Mouse (Mus musculus) hindbrain, embryonic 15.5 days (tissue): ENCODE measurements at regions not wholly inside any gene's neighbourhood (a gene's known extent, or its start where the extent isn't known, plus 50 kb on each side); places are given as distances from the start of the nearest gene placed in this dataset.

Experiments used
- ATAC-seq: fragments of 200-750 bp; cut with Nextera tagmentation; 2 replicates; pipeline ENCODE4 v1.8.0; 2017; ENCODE audit warnings: low read depth, moderate number of reproducible peaks, moderate TSS enrichment; ENCODE audit not compliant: low FRiP score
- H3K27ac ChIP-seq: fragments of 300-500 bp; sonication (generic); replicated peaks from 2 replicates; pipeline ENCODE4 v1.5.1; 2015; ENCODE audit warnings: mild to moderate bottlenecking, inconsistent platforms
- H3K27me3 ChIP-seq: fragments of 300-500 bp; sonication (generic); 2 replicates; pipeline ENCODE4 v1.6.1; 2015; ENCODE audit warnings: control low read depth, inconsistent platforms
- H3K36me3 ChIP-seq: fragments of 300-500 bp; sonication (generic); 2 replicates; pipeline ENCODE4 v1.6.1; 2015; ENCODE audit warnings: control low read depth, inconsistent platforms
- H3K4me1 ChIP-seq: fragments of 300-500 bp; sonication (generic); replicated peaks from 2 replicates; pipeline ENCODE4 v1.6.1; 2015; ENCODE audit warnings: control low read depth, inconsistent platforms
- H3K4me2 ChIP-seq: fragments of 300-500 bp; sonication (generic); 2 replicates; pipeline ENCODE4 v1.6.1; 2015; ENCODE audit warnings: moderate library complexity, mild to moderate bottlenecking, inconsistent platforms
- H3K4me3 ChIP-seq: fragments of 300-500 bp; sonication (generic); 2 replicates; pipeline ENCODE4 v1.5.1; 2015; ENCODE audit warnings: mild to moderate bottlenecking, inconsistent platforms
- H3K9ac ChIP-seq: fragments of 300-500 bp; sonication (generic); 2 replicates; pipeline ENCODE4 v1.6.1; 2015; ENCODE audit warnings: inconsistent platforms
- H3K9me3 ChIP-seq: fragments of 300-500 bp; sonication (generic); 2 replicates; pipeline ENCODE4 v1.6.1; 2016; ENCODE audit warnings: control low read depth, inconsistent platforms
- WGBS: fragments of 180-500 bp; shearing (Covaris S2); methylation state at CpG from one replicate; pipeline ENCODE4 v1.1.7; 2015; 5-methylcytosine and 5-hydroxymethylcytosine counted together

- H3K9ac ChIP-seq, result no peak overlapping the region
Observed at GRCm38 (mm10) chr6:93623541-93623940, 660.2 kb downstream of the Magi1 start.

DNA sequence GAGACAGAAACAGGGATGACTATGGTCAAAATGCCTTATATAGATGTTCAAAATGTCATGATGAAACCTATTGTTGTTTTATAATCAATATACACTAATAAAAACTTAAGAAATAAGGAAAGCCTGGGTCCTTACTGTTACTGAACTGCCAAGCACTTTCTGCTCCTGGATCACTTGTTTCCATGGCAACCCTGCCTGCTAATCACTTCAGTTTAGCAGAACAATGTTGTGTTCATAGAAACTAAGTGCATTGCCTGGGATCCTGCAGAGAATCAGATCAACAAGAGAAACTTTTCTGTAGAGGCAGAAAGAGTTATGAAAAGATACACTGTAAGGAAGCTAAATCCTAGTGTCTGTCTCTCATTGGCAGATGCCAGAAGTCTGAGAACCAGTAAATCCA lies 666.8 kb downstream of the Magi1 start:
- Histone ChIP-seq H3K9ac (no peak overlapping the region), H3K9me3 (no peaks in the 10 kb centered on the region), H3K4me2 (no peak overlapping the region), H3K4me1 (no peaks in the 10 kb centered on the region), H3K36me3 (no peaks in the 10 kb centered on the region), H3K27me3 (no peaks in the 10 kb centered on the region), H3K4me3 (no peak overlapping the region), H3K27ac (no peak overlapping the region)
- ATAC-seq, result no peak

More at GRCm38 (mm10) chr6:93623541-93623940, 660.2 kb downstream of the Magi1 start:
- Histone ChIP-seq H3K27me3 (no peaks in the 10 kb centered on the region), H3K9me3 (no peaks in the 10 kb centered on the region), H3K27ac (no peak overlapping the region), H3K4me1 (no peaks in the 10 kb centered on the region), H3K4me2 (no peak overlapping the region), H3K4me3 (no peak overlapping the region), H3K36me3 (no peaks in the 10 kb centered on the region)
- 29% methylated on average over 5 of the region's 5 CpGs for WGBS
- ATAC-seq, result no peak

GRCm38 (mm10) chr6:93600376-93600775 lies 657.1 kb upstream of the Adamts9 start:
- Histone ChIP-seq H3K27me3 (no peaks in the 10 kb centered on the region), H3K4me3 (no peak overlapping the region), H3K36me3 (no peaks in the 10 kb centered on the region), H3K4me2 (no peak overlapping the region), H3K9me3 (no peaks in the 10 kb centered on the region), H3K27ac (no peak overlapping the region), H3K9ac (no peak overlapping the region), H3K4me1 (no peaks in the 10 kb centered on the region)
- ATAC-seq, result no peak
- 93% methylated on average over 2 of the region's 2 CpGs for WGBS

DNA sequence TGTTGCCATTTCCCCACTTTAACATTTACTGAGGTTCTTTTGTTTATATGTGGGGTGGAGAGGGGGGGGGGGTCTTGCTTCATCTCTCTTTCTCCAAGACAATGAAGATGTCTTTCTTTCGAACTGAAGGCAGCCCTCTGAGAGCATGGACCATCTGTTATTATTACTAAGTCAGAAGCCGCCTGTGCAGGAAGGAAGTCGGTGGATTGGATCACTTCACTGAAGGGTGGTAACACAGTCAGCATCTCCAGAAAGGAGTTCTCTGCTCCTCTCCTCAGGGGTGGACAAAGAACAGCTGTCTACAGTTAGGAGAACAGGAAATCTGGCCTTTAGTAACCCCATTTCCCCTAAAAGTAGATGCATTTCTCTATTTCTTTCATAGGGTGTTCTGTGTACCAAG lies 656.1 kb upstream of the Adamts9 start:
- Histone ChIP-seq H3K4me1 (no peaks in the 10 kb centered on the region), H3K9ac (no peak overlapping the region), H3K27me3 (no peaks in the 10 kb centered on the region), H3K36me3 (no peaks in the 10 kb centered on the region), H3K27ac (no peak overlapping the region), H3K9me3 (no peaks in the 10 kb centered on the region), H3K4me2 (no peak overlapping the region), H3K4me3 (no peak overlapping the region)
- WGBS, result 59% methylated on average over 3 of the region's 3 CpGs
- no peak for ATAC-seq

DNA sequence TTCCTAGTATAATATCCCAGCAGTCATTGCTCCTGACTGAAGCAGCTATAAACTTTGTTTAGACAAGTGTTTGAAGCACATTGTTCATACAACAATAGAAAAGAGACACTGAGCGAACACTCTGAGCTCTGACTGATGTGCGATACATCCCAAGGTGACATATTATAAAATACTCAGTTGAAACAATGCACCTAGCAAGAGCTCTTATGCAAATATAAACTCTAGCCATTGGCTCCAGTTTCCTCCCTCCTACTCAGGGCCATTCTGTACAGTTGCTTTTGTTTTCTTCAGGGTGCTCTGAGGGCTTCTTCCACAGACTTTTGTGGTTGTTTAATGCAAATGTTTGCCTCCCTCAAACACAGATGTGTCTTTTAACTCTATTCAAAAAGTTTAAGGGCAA lies 646.6 kb upstream of the Adamts9 start:
- no peak overlapping the region for H3K27ac ChIP-seq
- no peak overlapping the region for H3K9ac ChIP-seq
- no peak overlapping the region for H3K4me2 ChIP-seq
- 69% methylated on average over 2 of the region's 2 CpGs for WGBS
- H3K4me1 ChIP-seq, result no peaks in the 10 kb centered on the region
- H3K4me3 ChIP-seq, result no peak overlapping the region
- H3K27me3 ChIP-seq, result no peaks in the 10 kb centered on the region
- H3K9me3 ChIP-seq, result no peaks in the 10 kb centered on the region
- H3K36me3 ChIP-seq, result no peaks in the 10 kb centered on the region
- no peak for ATAC-seq

DNA sequence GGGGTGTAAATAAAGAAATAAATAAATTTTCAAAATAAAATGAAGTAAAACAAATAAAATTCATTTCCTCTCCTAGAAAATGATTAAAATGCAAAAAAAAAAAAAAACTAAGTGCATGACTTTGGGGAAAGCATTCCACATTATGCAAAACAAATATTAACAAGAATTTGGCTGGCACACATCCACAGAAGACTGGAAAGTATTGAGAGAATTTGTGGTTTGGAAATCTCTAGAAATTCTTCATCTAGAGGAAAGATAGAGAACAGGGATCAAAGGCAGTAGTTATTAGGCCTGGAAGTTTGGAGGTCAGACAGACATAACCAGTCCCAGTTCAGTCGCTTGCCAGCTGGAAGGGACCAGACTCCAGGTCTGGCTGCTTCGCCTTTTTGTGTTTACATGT lies 643.6 kb upstream of the Adamts9 start:
- Histone ChIP-seq H3K9ac (no peak overlapping the region), H3K36me3 (no peaks in the 10 kb centered on the region), H3K4me2 (no peak overlapping the region), H3K27me3 (no peaks in the 10 kb centered on the region), H3K9me3 (no peaks in the 10 kb centered on the region), H3K27ac (no peak overlapping the region), H3K4me3 (no peak overlapping the region), H3K4me1 (no peaks in the 10 kb centered on the region)
- no peak for ATAC-seq
- WGBS, result 97% methylated on average over 2 of the region's 2 CpGs

- Histone ChIP-seq H3K36me3 (no peaks in the 10 kb centered on the region), H3K27me3 (no peaks in the 10 kb centered on the region), H3K9ac (no peak overlapping the region), H3K9me3 (no peaks in the 10 kb centered on the region), H3K27ac (no peak overlapping the region), H3K4me2 (no peak overlapping the region), H3K4me1 (0 out of 2 replicates have a peak, but pooled peaks cover 3% of the 10 kb centered on the region), H3K4me3 (no peak overlapping the region)
- no peak for ATAC-seq
- 88% methylated on average over 7 of the region's 7 CpGs for WGBS
Observed at GRCm38 (mm10) chr6:93581141-93581540, 637.8 kb upstream of the Adamts9 start.

GRCm38 (mm10) chr6:93580716-93581115 lies 637.4 kb upstream of the Adamts9 start:
- Histone ChIP-seq H3K36me3 (no peaks in the 10 kb centered on the region), H3K4me3 (no peak overlapping the region), H3K27me3 (no peaks in the 10 kb centered on the region), H3K4me2 (no peak overlapping the region), H3K4me1 (0 out of 2 replicates have a peak, but pooled peaks cover 3% of the 10 kb centered on the region), H3K27ac (no peak overlapping the region), H3K9ac (no peak overlapping the region), H3K9me3 (no peaks in the 10 kb centered on the region)
- no peak for ATAC-seq
- 53% methylated on average over 6 of the region's 6 CpGs for WGBS

DNA sequence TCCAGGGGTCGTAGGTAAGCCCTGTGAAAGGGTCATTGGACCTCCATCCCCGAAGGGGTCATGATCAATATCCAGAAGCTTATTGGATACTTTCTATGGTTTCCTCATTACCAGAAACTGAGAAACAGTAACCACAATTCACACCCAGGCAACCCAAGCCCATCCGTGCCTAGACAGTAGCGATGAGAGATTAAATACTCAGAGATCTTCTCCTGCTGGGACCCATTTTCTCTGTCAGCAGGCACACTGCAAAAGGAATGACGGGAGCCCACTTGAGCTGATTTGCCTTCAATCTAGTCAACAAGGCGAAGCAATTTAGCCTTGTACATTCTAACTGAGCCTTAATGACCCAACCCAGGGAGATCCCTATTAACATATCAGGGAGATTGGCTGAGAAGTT lies 632.0 kb upstream of the Adamts9 start:
- H3K4me3 ChIP-seq, result no peak overlapping the region
- 0 out of 2 replicates have a peak, but pooled peaks cover 5% of the 10 kb centered on the region for H3K4me1 ChIP-seq
- no peaks in the 10 kb centered on the region for H3K27me3 ChIP-seq
- no peak overlapping the region for H3K27ac ChIP-seq
- no peak overlapping the region for H3K9ac ChIP-seq
- no peak for ATAC-seq
- H3K4me2 ChIP-seq, result no peak overlapping the region
- no peaks in the 10 kb centered on the region for H3K9me3 ChIP-seq
- 61% methylated on average over 6 of the region's 6 CpGs for WGBS
- H3K36me3 ChIP-seq, result no peaks in the 10 kb centered on the region

DNA sequence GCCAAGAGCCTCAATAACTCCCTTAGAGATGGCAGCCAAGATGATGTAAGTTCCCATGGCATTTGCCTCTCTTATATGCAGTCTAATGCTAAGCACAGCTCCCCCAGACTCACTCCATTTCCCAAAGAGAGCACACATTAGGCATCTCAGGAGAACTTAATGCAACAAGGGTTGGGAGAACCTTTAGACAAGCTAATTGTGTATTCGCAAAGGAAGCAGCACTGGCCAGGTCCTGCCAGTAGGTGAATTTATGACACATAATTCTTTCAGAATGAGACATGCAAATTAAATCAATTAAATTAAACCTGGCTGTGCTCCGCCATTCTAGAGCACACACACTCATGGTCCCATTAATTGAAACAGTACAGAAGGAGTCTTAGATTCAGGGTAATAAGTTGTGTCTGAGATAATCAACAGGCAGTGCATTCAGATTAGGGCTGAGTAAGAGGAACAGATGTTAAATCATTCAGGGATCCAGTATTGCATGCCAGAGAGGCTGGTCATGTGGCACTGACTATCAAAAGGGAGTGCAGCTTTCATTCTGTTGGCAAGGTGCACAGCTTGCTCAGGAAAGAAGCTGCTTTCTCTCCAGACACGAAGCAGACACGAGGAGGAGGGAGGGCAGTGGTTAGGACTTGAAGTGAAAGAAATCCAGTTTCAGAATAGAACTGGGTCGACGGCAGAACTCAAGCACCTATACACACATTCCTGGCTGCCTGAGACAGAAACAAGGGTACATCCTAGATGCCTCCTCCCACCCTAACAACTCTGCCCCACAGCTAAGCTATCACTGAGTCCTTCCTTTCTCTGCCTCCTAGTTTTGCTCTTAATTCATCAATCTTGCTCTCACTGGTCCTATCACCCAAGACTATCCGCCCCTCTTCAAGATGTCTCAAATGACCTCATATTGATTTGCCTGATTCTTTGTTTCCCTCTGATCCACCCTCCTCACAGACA lies 630.7 kb upstream of the Adamts9 start:
- 61% methylated on average over 7 of the region's 7 CpGs for WGBS
- Histone ChIP-seq H3K27ac (no peak overlapping the region), H3K4me2 (no peak overlapping the region), H3K36me3 (no peaks in the 10 kb centered on the region), H3K4me1 (0 out of 2 replicates have a peak, but pooled peaks cover 5% of the 10 kb centered on the region), H3K9ac (no peak overlapping the region), H3K9me3 (no peaks in the 10 kb centered on the region), H3K27me3 (no peaks in the 10 kb centered on the region), H3K4me3 (no peak overlapping the region)
- ATAC-seq, result peak; percentile 76

DNA sequence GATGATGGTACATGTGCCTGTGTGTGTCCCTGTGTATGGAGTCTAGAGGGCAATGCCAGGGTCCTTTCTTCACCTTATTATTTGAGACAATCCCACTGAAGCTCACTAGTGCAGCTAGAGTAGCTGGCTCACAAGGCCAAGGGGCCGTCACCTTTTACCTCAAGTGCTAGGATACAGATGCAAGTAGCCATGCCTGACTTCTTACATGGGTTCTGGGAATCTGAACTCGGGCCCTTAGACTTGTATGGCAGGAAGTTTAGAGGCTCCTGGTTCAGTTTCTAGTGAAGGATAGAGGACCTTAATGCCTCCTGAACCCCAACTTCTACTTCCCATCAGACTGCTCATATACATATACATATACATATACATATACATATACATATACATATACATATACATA lies 626.6 kb upstream of the Adamts9 start:
- 0 out of 2 replicates have a peak, but pooled peaks cover 5% of the 10 kb centered on the region for H3K4me1 ChIP-seq
- H3K9me3 ChIP-seq, result no peaks in the 10 kb centered on the region
- no peak overlapping the region for H3K4me2 ChIP-seq
- H3K9ac ChIP-seq, result no peak overlapping the region
- H3K4me3 ChIP-seq, result no peak overlapping the region
- ATAC-seq, result no peak
- no peaks in the 10 kb centered on the region for H3K36me3 ChIP-seq
- 91% methylated on average over 2 of the region's 2 CpGs for WGBS
- H3K27ac ChIP-seq, result no peak overlapping the region
- no peaks in the 10 kb centered on the region for H3K27me3 ChIP-seq

- no peak for ATAC-seq
- no peak overlapping the region for H3K27ac ChIP-seq
- WGBS, result 79% methylated on average over 6 of the region's 6 CpGs
Observed at GRCm38 (mm10) chr6:93569211-93569610, 625.9 kb upstream of the Adamts9 start.

More at GRCm38 (mm10) chr6:93569211-93569610, 625.9 kb upstream of the Adamts9 start:
- H3K27me3 ChIP-seq, result no peaks in the 10 kb centered on the region
- H3K36me3 ChIP-seq, result no peaks in the 10 kb centered on the region
- no peaks in the 10 kb centered on the region for H3K9me3 ChIP-seq
- no peak overlapping the region for H3K4me3 ChIP-seq
- H3K4me2 ChIP-seq, result no peak overlapping the region
- 0 out of 2 replicates have a peak, but pooled peaks cover 3% of the 10 kb centered on the region for H3K4me1 ChIP-seq
- H3K9ac ChIP-seq, result no peak overlapping the region
